Mouse (Mus musculus) forebrain, embryonic 14.5 days (tissue): ENCODE results near the gene Kirrel3. TPM values are rescaled to one million over a fixed set of nuclear protein-coding genes. Genes with fewer than 3 reads are reported as not detected.

Source experiments
- ATAC-seq: fragments of 200-750 bp; cut with Nextera tagmentation; 2 replicates; pipeline ENCODE4 v1.8.0; 2017; ENCODE audit warnings: mild to moderate bottlenecking, moderate library complexity
- DNase-seq: peaks from one replicate; pipeline ENCODE4 v3.0.0-alpha.2; 2015; ENCODE audit warnings: low spot score
- H3K27ac ChIP-seq: fragments of 300-500 bp; sonication (generic); 2 replicates; pipeline ENCODE4 v1.5.1; 2014; ENCODE audit warnings: low read depth, mild to moderate bottlenecking, control low read depth, low read length, moderate library complexity
- H3K27me3 ChIP-seq: fragments of 300-500 bp; sonication (generic); replicated peaks from 2 replicates; pipeline ENCODE4 v1.6.1; 2014; ENCODE audit warnings: low read length, control low read depth, mixed read lengths; ENCODE audit not compliant: control insufficient read depth, insufficient read depth
- H3K36me3 ChIP-seq: fragments of 300-500 bp; sonication (generic); 2 replicates; pipeline ENCODE4 v1.6.1; 2014; ENCODE audit warnings: low read length, control low read depth; ENCODE audit not compliant: control insufficient read depth, insufficient read depth
- H3K4me1 ChIP-seq: fragments of 300-500 bp; sonication (generic); 2 replicates; pipeline ENCODE4 v1.6.1; 2014; ENCODE audit warnings: antibody characterized with exemption, low read length, control low read depth; ENCODE audit not compliant: control insufficient read depth, insufficient read depth
- H3K4me2 ChIP-seq: fragments of 300-500 bp; sonication (generic); 2 replicates; pipeline ENCODE4 v1.6.1; 2014; ENCODE audit warnings: mild to moderate bottlenecking, control low read depth, low read length
- H3K4me3 ChIP-seq: fragments of 300-500 bp; sonication (generic); 2 replicates; pipeline ENCODE4 v1.5.1; 2014; ENCODE audit warnings: low read depth, low read length, control low read depth
- H3K9ac ChIP-seq: fragments of 300-500 bp; sonication (generic); 2 replicates; pipeline ENCODE4 v1.6.1; 2014; ENCODE audit warnings: mild to moderate bottlenecking, low read length, control low read depth, moderate library complexity
- H3K9me3 ChIP-seq: fragments of 300-500 bp; sonication (generic); replicated peaks from 2 replicates; pipeline ENCODE4 v1.6.1; 2016; ENCODE audit warnings: low read length, control low read depth, mixed read lengths; ENCODE audit not compliant: control insufficient read depth
- WGBS: fragments of 180-500 bp; shearing (Covaris S2); extraction: QIAGEN DNeasy Blood & Tissue Kit; methylation state at CpG from one replicate; pipeline ENCODE4 v1.1.7; 2014; 5-methylcytosine and 5-hydroxymethylcytosine counted together
- polyA plus RNA-seq: library from polyadenylated mRNA; unstranded; fragments of >200 nt; fragmentation: Nextera tagmentation; extraction: Ambion mirVana; gene quantifications from 2 replicates; pipeline ENCODE4 v1.2.1, GENCODE M21; 2014

The Kirrel3 gene
- polyA plus RNA-seq, 1 experiment from 2014 or later = 31.0 TPM

- no peaks in the 10 kb centered on the region for H3K36me3 ChIP-seq
- no peaks in the 10 kb centered on the region for H3K9me3 ChIP-seq
- 81% methylated on average over 4 of the region's 4 CpGs for WGBS
- no peak overlapping the region for H3K9ac ChIP-seq
- H3K4me1 ChIP-seq = peaks cover 7% of the 10 kb centered on the region; the same call in 1 of the 2 replicates
- H3K4me2 ChIP-seq = no peak overlapping the region
- DNase-seq (no peak), ATAC-seq (no peak)
- no peak overlapping the region for H3K27ac ChIP-seq
- no peaks in the 10 kb centered on the region for H3K27me3 ChIP-seq
- no peak overlapping the region for H3K4me3 ChIP-seq
Observed at GRCm38 (mm10) chr9:34593889-34594288, 108.2 kb downstream of the Kirrel3 start.

GRCm38 (mm10) chr9:34600326-34600725 is 114.6 kb downstream of the Kirrel3 start:
- Histone ChIP-seq H3K36me3 (no peaks in the 10 kb centered on the region), H3K9me3 (no peaks in the 10 kb centered on the region), H3K4me2 (no peak overlapping the region), H3K27ac (no peak overlapping the region), H3K27me3 (no peaks in the 10 kb centered on the region), H3K4me1 (peaks cover 5% of the 10 kb centered on the region; the same call in 1 of the 2 replicates), H3K9ac (no peak overlapping the region), H3K4me3 (no peak overlapping the region)
- WGBS = 83% methylated on average over 4 of the region's 4 CpGs
- ATAC-seq (no peak), DNase-seq (no peak)

GRCm38 (mm10) chr9:34603750-34604149 is 118.1 kb downstream of the Kirrel3 start:
- ATAC-seq (peak; percentile 77), DNase-seq (peak; percentile 64)
- no peaks in the 10 kb centered on the region for H3K36me3 ChIP-seq
- no peak overlapping the region for H3K9ac ChIP-seq
- no peaks in the 10 kb centered on the region for H3K27me3 ChIP-seq
- no peak overlapping the region for H3K4me2 ChIP-seq
- H3K9me3 ChIP-seq = no peaks in the 10 kb centered on the region
- H3K27ac ChIP-seq = no peak overlapping the region
- peaks cover 5% of the 10 kb centered on the region; the same call in 1 of the 2 replicates for H3K4me1 ChIP-seq
- 55% methylated on average over 7 of the region's 7 CpGs for WGBS
- no peak overlapping the region for H3K4me3 ChIP-seq

- Histone ChIP-seq H3K9me3 (no peaks in the 10 kb centered on the region), H3K9ac (no peak overlapping the region), H3K36me3 (no peaks in the 10 kb centered on the region), H3K4me3 (no peak overlapping the region), H3K4me2 (no peak overlapping the region), H3K27ac (no peak overlapping the region), H3K4me1 (peaks cover 5% of the 10 kb centered on the region; the same call in 1 of the 2 replicates), H3K27me3 (no peaks in the 10 kb centered on the region)
- ATAC-seq = no peak
- DNase-seq = no peak
- WGBS = 79% methylated on average over 4 of the region's 4 CpGs
Observed at GRCm38 (mm10) chr9:34604931-34605330, 119.2 kb downstream of the Kirrel3 start.

DNA sequence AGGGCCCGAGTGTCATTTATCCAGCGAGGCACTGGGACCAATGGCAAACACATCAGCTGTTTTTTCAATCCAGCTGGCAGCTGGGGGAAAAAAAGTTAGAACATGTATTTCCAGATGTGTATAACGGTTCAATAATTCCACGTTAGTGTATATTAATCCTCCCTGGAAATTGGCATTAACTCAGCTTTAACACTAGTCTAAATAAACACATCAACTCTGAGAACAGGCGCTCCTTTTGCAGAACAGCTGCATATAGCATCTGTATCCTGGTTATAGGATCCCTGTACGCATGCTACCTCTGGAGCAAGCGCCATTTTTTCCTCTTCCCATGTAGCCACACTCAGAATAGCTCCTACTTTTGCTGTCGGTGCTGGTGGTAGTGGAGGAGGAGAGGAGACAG is 119.8 kb downstream of the Kirrel3 start:
- Histone ChIP-seq H3K9ac (no peak overlapping the region), H3K27ac (no peak overlapping the region), H3K4me1 (peaks cover 5% of the 10 kb centered on the region; the same call in 1 of the 2 replicates), H3K9me3 (no peaks in the 10 kb centered on the region), H3K27me3 (no peaks in the 10 kb centered on the region), H3K4me3 (no peak overlapping the region), H3K4me2 (no peak overlapping the region), H3K36me3 (no peaks in the 10 kb centered on the region)
- ATAC-seq = no peak
- WGBS = 75% methylated on average over 8 of the region's 8 CpGs
- no peak for DNase-seq

GRCm38 (mm10) chr9:34607976-34608375 is 122.3 kb downstream of the Kirrel3 start:
- H3K9me3 ChIP-seq = no peaks in the 10 kb centered on the region
- H3K4me3 ChIP-seq = no peak overlapping the region
- H3K36me3 ChIP-seq = no peaks in the 10 kb centered on the region
- no peak overlapping the region for H3K27ac ChIP-seq
- H3K27me3 ChIP-seq = no peaks in the 10 kb centered on the region
- H3K4me1 ChIP-seq = peaks cover 5% of the 10 kb centered on the region; the same call in 1 of the 2 replicates
- ATAC-seq (no peak), DNase-seq (no peak)
- 71% methylated on average over 2 of the region's 2 CpGs for WGBS
- no peak overlapping the region for H3K4me2 ChIP-seq
- no peak overlapping the region for H3K9ac ChIP-seq

DNA sequence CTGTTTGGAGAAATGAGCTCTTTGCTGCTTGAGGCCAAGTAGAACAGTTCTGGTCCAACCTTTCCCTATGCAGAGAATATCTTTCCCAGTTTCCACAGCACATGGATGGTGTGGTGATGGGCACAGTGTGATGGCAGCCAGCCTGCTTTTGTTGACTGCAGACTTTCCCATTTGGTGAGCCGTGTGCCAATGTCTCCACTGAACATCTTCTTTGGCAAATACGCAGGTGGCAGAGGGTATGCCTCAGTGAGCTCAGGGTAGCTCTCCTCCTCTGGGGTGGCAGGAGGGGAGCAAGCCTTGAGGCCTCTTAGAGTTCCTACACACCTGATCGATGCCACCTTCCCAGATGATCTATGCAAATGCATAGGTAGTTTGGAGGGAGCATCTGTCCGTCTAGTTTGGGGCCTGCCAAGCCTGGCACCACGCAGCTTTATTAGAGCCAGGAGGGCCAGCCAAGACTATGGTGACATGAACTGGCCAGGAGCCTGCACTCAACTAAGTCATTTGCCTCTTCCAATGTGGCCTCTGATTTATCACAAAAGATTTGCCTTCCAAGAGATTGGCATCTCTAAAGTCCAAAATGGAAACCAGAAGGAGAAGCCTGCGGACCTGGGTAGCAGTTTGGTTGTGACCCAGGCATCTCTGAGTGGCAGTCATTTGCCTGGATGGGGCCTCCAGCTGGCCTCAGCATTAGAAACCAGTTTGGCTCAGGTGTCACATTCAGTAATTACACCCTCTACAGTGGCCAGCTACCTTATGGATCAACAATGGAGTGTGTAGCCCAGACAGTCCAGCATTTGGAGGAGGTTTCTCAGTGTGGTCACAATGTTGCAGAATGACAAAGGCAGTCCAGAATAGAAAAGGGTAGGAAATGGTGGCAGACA is 127.4 kb downstream of the Kirrel3 start:
- Histone ChIP-seq H3K9ac (no peak overlapping the region), H3K4me1 (no peaks in the 10 kb centered on the region), H3K9me3 (no peaks in the 10 kb centered on the region), H3K4me2 (no peak overlapping the region), H3K36me3 (no peaks in the 10 kb centered on the region), H3K27ac (no peak overlapping the region), H3K27me3 (no peaks in the 10 kb centered on the region), H3K4me3 (no peak overlapping the region)
- ATAC-seq (no peak), DNase-seq (no peak)
- 83% methylated on average over 6 of the region's 6 CpGs for WGBS

DNA sequence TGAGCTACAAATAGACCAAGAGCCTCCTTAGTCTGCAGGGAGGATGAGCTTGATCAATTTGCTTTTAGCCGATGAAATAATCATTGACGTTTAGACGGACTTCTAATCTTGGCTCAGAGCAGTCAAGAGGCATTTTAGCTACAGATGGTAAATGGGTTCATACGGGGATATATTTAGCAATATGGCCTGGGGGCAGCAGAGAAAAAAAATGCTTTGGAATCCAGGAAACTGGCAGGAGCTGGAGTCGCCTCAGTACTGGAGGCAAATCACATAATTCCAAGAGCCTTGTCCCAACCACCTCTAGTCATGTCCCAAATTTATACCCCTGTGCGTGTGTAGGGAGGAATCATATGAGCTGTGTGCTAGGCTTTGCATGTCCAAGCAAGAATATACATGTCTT is 132.4 kb downstream of the Kirrel3 start:
- no peaks in the 10 kb centered on the region for H3K4me1 ChIP-seq
- H3K9ac ChIP-seq = no peak overlapping the region
- no peaks in the 10 kb centered on the region for H3K36me3 ChIP-seq
- no peaks in the 10 kb centered on the region for H3K9me3 ChIP-seq
- H3K4me3 ChIP-seq = no peak overlapping the region
- 78% methylated on average over 6 of the region's 6 CpGs for WGBS
- no peak overlapping the region for H3K4me2 ChIP-seq
- ATAC-seq = no peak
- no peak for DNase-seq
- no peak overlapping the region for H3K27ac ChIP-seq
- no peaks in the 10 kb centered on the region for H3K27me3 ChIP-seq

- 84% methylated on average over 3 of the region's 3 CpGs for WGBS
- DNase-seq = no peak
- no peaks in the 10 kb centered on the region for H3K4me1 ChIP-seq
- no peak for ATAC-seq
- H3K27ac ChIP-seq = no peak overlapping the region
- H3K27me3 ChIP-seq = no peaks in the 10 kb centered on the region
- H3K36me3 ChIP-seq = no peaks in the 10 kb centered on the region
- H3K9ac ChIP-seq = no peak overlapping the region
- H3K4me3 ChIP-seq = no peak overlapping the region
- no peaks in the 10 kb centered on the region for H3K9me3 ChIP-seq
- no peak overlapping the region for H3K4me2 ChIP-seq
Observed at GRCm38 (mm10) chr9:34619913-34620312, 134.2 kb downstream of the Kirrel3 start.
